Mouse (Mus musculus) neural tube, embryonic 10.5 days (tissue): ENCODE results near the gene Zfp977.
"Not testable (repeated sequence)": the region's sequence is repeated elsewhere in the genome, so short reads cannot be mapped to it uniquely, and the experiment has no call there.

ENCODE experiments used
- DNase-seq: peaks from one replicate; pipeline ENCODE4 v3.0.0-alpha.2; 2017; ENCODE audit warnings: low spot score; ENCODE audit errors: extremely low spot score

Zfp977 gene

DNA sequence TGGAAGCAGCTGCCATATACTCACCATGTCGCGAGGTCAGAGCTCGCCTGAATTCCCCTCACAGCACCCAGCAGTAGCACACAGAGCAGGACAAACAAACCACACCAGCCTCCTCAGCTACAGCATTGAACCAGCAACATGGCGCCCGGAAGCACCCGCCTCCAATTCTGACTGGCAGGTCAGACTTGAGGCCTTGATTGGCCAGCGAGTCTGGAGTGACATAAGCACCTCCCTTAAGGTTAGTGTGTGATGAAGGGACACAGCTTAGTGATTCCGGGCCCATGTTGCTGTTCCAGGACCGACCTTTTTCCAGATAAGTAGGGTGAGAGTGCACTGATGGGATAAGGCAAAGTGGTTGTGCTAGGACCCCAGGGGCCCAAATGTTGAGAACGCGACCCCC, at the start of gene Zfp977:
TSS of gene Zfp977 (minus strand) at position 135 of the 400 bp plus-strand sequence.
- not testable (repeated sequence) for DNase-seq

DNA sequence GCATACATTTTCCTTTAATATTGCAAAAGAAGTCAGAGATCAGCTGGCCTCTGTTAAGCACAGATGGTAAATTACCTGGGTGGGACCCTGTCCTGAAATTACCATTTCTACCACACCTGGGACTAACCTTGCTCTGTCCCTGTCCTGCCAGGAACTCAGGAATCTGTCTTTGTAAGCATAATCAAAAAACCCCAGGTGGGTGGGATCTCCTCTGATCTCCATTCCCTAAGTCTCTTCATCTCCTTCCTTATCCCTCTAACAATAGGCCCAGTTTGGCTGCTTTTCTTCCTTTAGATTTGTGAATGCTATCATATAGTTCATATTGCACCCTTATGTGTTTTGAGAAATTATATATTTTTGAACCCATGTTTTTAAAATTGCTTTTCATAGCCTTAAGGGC, 38.7 kb upstream of the Zfp977 start:
- DNase-seq, result not testable (repeated sequence)

DNA sequence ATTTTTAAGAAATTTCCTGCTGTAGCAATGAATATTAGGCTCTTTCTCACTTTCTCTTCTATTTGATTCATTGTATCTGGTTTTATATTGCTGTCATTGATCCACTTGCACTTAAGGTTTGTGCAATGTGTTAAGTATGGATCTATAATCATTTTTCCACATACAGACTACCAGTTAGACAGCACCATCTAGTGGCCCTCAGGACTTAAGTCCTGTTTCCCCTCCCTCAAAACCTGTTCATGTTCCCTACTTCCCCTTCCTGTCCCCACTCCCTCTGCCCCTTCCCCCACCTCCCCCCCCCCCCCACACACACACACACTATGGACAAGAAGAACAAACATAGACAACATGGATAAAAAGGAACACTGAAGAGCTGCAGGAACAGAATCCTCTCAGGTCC, 3.3 kb upstream of the Zfp977 start:
- DNase-seq, result not testable (repeated sequence)

DNA sequence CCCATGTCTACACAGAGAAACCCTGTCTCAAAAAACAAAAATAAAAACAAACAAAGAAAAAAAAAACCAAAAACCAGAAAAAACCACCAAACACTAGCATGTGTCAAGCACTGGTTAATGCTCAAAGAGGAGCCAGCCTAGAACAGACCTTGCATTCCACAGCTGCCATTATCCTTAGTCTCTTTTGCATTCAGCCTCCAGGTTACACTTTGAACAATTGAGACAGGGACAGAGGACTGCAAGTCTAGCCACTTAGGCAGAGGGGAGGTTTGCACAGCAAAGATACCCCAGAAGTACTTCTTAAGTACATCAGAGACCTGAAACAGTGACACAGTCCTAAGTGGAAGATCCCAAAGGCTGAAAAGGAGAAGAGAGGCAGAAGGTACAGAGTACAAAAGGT, 1.0 kb downstream of the Zfp977 start:
- not testable (repeated sequence) for DNase-seq

DNA sequence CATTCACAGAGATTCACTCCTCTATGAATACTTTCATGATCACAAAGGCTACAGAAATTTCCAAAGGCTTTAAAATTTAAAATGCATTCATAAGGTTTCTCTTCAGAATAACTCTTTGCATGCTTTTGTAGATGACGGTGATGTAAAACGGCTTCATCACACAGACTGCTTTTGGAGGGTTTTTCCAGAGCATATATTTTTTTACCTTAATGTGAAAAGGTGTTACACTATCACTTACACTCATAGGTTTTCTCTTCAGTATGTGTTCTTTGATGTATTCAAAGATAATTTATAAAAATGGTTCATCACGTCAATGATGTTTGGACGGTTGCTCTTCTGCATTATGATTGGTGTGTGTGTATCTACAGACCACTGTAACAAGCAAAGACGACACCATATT, 13.9 kb downstream of the Zfp977 start, which contains the start of gene Gm21028:
TSS of gene Gm21028 (minus strand) at position 101 of the 400 bp plus-strand sequence.
- DNase-seq, result no peak

DNA sequence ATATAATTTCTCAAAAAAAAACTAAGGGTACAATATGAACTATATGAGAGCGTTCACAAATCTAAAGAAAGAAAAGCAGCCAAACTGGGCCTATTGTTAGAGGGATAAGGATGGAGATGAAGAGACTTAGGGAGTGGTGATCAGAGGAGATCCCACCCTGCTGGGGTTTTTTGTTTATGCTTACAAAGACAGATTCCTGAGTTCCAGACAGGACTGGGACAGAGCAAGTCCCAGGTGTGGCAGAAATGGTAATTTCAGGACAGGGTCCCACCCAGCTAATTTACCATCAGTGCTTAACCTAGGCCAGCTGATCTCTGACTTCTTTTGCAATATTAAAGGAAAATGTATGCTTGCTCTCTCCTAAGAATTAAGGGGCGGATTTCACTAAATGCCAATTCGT, 40.6 kb downstream of the Zfp977 start:
- no peak for DNase-seq
